In the genomic region with DNA sequence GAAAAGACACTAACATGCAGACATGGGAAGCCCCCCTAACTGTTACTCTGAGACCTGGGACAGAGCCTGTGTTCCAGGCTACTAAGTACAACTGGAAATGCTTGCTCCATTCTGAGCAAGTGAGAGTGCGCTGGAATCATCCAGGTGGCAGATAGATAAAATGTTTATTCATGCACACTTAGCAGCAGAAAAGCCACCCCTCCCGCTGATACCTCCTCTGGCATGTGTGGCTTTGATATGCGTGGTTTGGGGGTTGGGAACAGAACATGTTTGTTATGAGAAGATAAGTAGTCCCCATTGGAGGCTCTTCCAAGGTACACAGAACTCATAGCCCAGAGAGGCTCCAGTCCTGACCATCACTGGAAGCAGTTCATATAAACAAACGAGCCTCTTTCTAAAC, we compare ENCODE assay signal across 19 mouse cellular contexts. TPM values are rescaled to one million over a fixed set of nuclear protein-coding genes. Genes with fewer than 3 reads are reported as not detected.
DNase-seq lines count a peak whose midpoint lies in the region; ATAC-seq and TF ChIP-seq lines count a peak whose summit lies in the region.
"Had no signal": no experiment of that assay in that cellular context is flagged by ENCODE, and none has a peak within 500 bp of the region (broad histone marks: within the 10 kb centered on the region; RNA-seq: fewer than 3 reads in every experiment).

No protein-coding gene starts in this region.

- no peak for TF ChIP-seq CTCF in brain, embryonic 14.5 days (IDR thresholded peaks at IDR 0.05; ENCODE audit: borderline replicate concordance, extremely low read depth, insufficient read depth, insufficient read length)
- no peak for TF ChIP-seq CTCF in liver, adult 2 months (IDR thresholded peaks at IDR 0.05; ENCODE audit: low read depth, low read length)

- H3K27me3 ChIP-seq in heart, embryonic 10.5 days (ENCODE audit: insufficient read depth, poor library complexity, severe bottlenecking), result no peaks in the 10 kb centered on the region
- no peaks in the 10 kb centered on the region for H3K27me3 ChIP-seq in liver, adult 2 months (ENCODE audit: control insufficient read depth, insufficient read depth, low read length)
- H3K27me3 ChIP-seq in midbrain, embryonic 16.5 days (ENCODE audit: control insufficient read depth, insufficient read depth, low read depth, low read length), result no peaks in the 10 kb centered on the region
- H3K27me3 ChIP-seq in kidney, embryonic 16.5 days (ENCODE audit: insufficient read depth, low read length), result no peaks in the 10 kb centered on the region
- H3K27me3 ChIP-seq: CH12.LX; midbrain, embryonic 13.5 days had no signal

- no peak overlapping the region for H3K4me3 ChIP-seq in heart, embryonic 10.5 days
- no peak overlapping the region for H3K4me3 ChIP-seq in liver, adult 2 months (ENCODE audit: insufficient read depth, low read depth, low read length)
- H3K4me3 ChIP-seq in midbrain, embryonic 16.5 days (ENCODE audit: low read depth, low read length), result no peak overlapping the region
- no peak overlapping the region for H3K4me3 ChIP-seq in kidney, embryonic 16.5 days (ENCODE audit: low read length)
- H3K4me3 ChIP-seq: embryonic facial prominence, embryonic 10.5 days; forebrain, embryonic 10.5 days; limb, embryonic 10.5 days; midbrain, embryonic 13.5 days had no signal

- 42% methylated on average over 4 of the region's 4 CpGs for WGBS in heart, embryonic 10.5 days
- WGBS in liver, adult 2 months, result 13% methylated on average over 4 of the region's 4 CpGs
- WGBS in midbrain, embryonic 16.5 days, result 79% methylated on average over 4 of the region's 4 CpGs
- 70% methylated on average over 4 of the region's 4 CpGs for WGBS in kidney, embryonic 16.5 days

- H3K9me3 ChIP-seq in heart, embryonic 10.5 days, result 0 out of 2 replicates have a peak, but pooled peaks cover 4% of the 10 kb centered on the region
- H3K9me3 ChIP-seq in midbrain, embryonic 16.5 days (replicated peaks; ENCODE audit: control insufficient read depth, low read length, poor library complexity, severe bottlenecking), result 0 out of 2 replicates have a peak, but pooled peaks cover 3% of the 10 kb centered on the region
- H3K9me3 ChIP-seq in kidney, embryonic 16.5 days (ENCODE audit: low read length), result peaks cover 7% of the 10 kb centered on the region; the same call in 1 of the 2 replicates

- H3K4me2 ChIP-seq in midbrain, embryonic 16.5 days (ENCODE audit: low read length), result no peak overlapping the region
- H3K4me2 ChIP-seq in kidney, embryonic 16.5 days (replicated peaks; ENCODE audit: low read depth, low read length), result no peak overlapping the region
- H3K4me2 ChIP-seq: midbrain, embryonic 13.5 days had no signal

- H3K79me2 ChIP-seq in liver, adult 2 months (ENCODE audit: control insufficient read depth, insufficient read depth, low read length), result no peaks in the 10 kb centered on the region

- DNase-seq in heart, embryonic 10.5 days (ENCODE audit: low spot score), result peak; percentile 75
- DNase-seq in heart, postnatal 14 days, result no peak
- DNase-seq in brain, embryonic 14.5 days (ENCODE audit: low read depth), result peak; percentile 5
- peak; percentile 72 for DNase-seq in liver, adult 2 months (ENCODE audit: extremely low read depth, low read depth, low spot score)
- no peak for DNase-seq in thymus, postnatal 4 days
- DNase-seq: cerebellum, postnatal 10 days; heart, adult 18-20 months; heart, postnatal 4 days; kidney, postnatal 36 days; layer of hippocampus, postnatal 36 days had no signal

- intact Hi-C loops in heart, postnatal 14 days (cut with DNase I), result no loop called here

- H3K27ac ChIP-seq in heart, embryonic 10.5 days, result no peak overlapping the region
- H3K27ac ChIP-seq in liver, adult 2 months (replicated peaks; ENCODE audit: insufficient read depth, low read depth, low read length), result no peak overlapping the region
- H3K27ac ChIP-seq in midbrain, embryonic 16.5 days (ENCODE audit: low read length), result no peak overlapping the region
- H3K27ac ChIP-seq in kidney, embryonic 16.5 days (ENCODE audit: low read length), result no peak overlapping the region
- H3K27ac ChIP-seq: embryonic facial prominence, embryonic 10.5 days; forebrain, embryonic 10.5 days; limb, embryonic 10.5 days; midbrain, embryonic 13.5 days had no signal

- peak; percentile 83 for ATAC-seq in megakaryocyte-erythroid progenitor cell, adult 5-6 weeks (replicated peaks; ENCODE audit: low FRiP score, low TSS enrichment, poor library complexity, severe bottlenecking)
- ATAC-seq in midbrain, embryonic 16.5 days, result no peak
- ATAC-seq in kidney, embryonic 16.5 days (ENCODE audit: low FRiP score, low TSS enrichment), result no peak
- ATAC-seq: midbrain, embryonic 13.5 days had no signal

- no peak for TF ChIP-seq POLR2A in brain, embryonic 14.5 days (IDR thresholded peaks at IDR 0.05; ENCODE audit: borderline replicate concordance, extremely low read depth, insufficient read depth, insufficient read length, poor library complexity, severe bottlenecking)
- no peak for TF ChIP-seq POLR2A in liver, adult 2 months (IDR thresholded peaks at IDR 0.05; ENCODE audit: extremely low read depth, insufficient read depth, low read length)

- no peaks in the 10 kb centered on the region for H3K36me3 ChIP-seq in heart, embryonic 10.5 days
- H3K36me3 ChIP-seq in liver, adult 2 months (ENCODE audit: control insufficient read depth, insufficient read depth, low read length), result no peaks in the 10 kb centered on the region
- no peaks in the 10 kb centered on the region for H3K36me3 ChIP-seq in midbrain, embryonic 16.5 days (ENCODE audit: control insufficient read depth, insufficient read depth, low read length)
- H3K36me3 ChIP-seq in kidney, embryonic 16.5 days (ENCODE audit: insufficient read depth, low read length), result no peaks in the 10 kb centered on the region
- H3K36me3 ChIP-seq: embryonic facial prominence, embryonic 10.5 days; forebrain, embryonic 10.5 days; limb, embryonic 10.5 days; midbrain, embryonic 13.5 days had no signal

- H3K9ac ChIP-seq in liver, adult 2 months (ENCODE audit: low read depth, low read length), result no peak overlapping the region
- H3K9ac ChIP-seq in midbrain, embryonic 16.5 days (ENCODE audit: low read depth, low read length), result no peak overlapping the region
- no peak overlapping the region for H3K9ac ChIP-seq in kidney, embryonic 16.5 days (replicated peaks; ENCODE audit: low read length)
- H3K9ac ChIP-seq: midbrain, embryonic 13.5 days had no signal

- peaks cover 11% of the 10 kb centered on the region; the same call in 1 of the 2 replicates for H3K4me1 ChIP-seq in heart, embryonic 10.5 days
- H3K4me1 ChIP-seq in liver, adult 2 months (ENCODE audit: control insufficient read depth, insufficient read depth, low read length), result peaks cover 16% of the 10 kb centered on the region
- peaks cover 2% of the 10 kb centered on the region; the same call in 1 of the 2 replicates for H3K4me1 ChIP-seq in midbrain, embryonic 16.5 days (ENCODE audit: control insufficient read depth, insufficient read depth, low read length)
- 0 out of 2 replicates have a peak, but pooled peaks cover 5% of the 10 kb centered on the region for H3K4me1 ChIP-seq in kidney, embryonic 16.5 days (ENCODE audit: insufficient read depth, low read length)
- H3K4me1 ChIP-seq: forebrain, embryonic 10.5 days; limb, embryonic 10.5 days; midbrain, embryonic 13.5 days had no signal

RNA-seq across cellular contexts. Expression of a gene that starts 19.9 kb away (rescaled TPM):
- 506 and 616 TPM in 2 replicates for polyA plus RNA-seq in heart, embryonic 10.5 days (2016; fragmentation: Nextera tagmentation; extraction: Ambion mirVana)
- total RNA-seq in heart, postnatal 14 days (2021), result 100 to 1,000 TPM; 155 to 167 TPM
- 147 and 167 TPM in 2 replicates for polyA plus RNA-seq in brain, embryonic 14.5 days (2012; rRNA removed)
- 94.2 and 121 TPM in 2 replicates for total RNA-seq in liver, adult 2 months (2014; rRNA removed)
- polyA plus RNA-seq in liver, adult 2 months (2012; rRNA removed), result 93.7 and 96.3 TPM in 2 replicates
- total RNA-seq in megakaryocyte-erythroid progenitor cell, adult 5-6 weeks (2014; fragmentation: Nextera tagmentation), result 212 and 247 TPM in 2 replicates
- 262 and 337 TPM in 2 replicates for total RNA-seq in megakaryocyte-erythroid progenitor cell, adult 5-6 weeks (2017)
- polyA plus RNA-seq in midbrain, embryonic 16.5 days (2015; fragmentation: Nextera tagmentation; extraction: Ambion mirVana), result 502 and 561 TPM in 2 replicates
- polyA plus RNA-seq in kidney, embryonic 16.5 days (2015; fragmentation: Nextera tagmentation; extraction: Ambion mirVana), result 481 and 498 TPM in 2 replicates

RNA-seq across cellular contexts. Expression of a gene that starts 32.3 kb away (rescaled TPM):
- polyA plus RNA-seq in heart, embryonic 10.5 days (2016; fragmentation: Nextera tagmentation; extraction: Ambion mirVana), result 4.6 and 15.2 TPM in 2 replicates
- 1 to 10 TPM; 1.2 to 1.7 TPM for total RNA-seq in heart, postnatal 14 days (2021)
- polyA plus RNA-seq in brain, embryonic 14.5 days (2012; rRNA removed), result 2.3 and 2.7 TPM in 2 replicates
- total RNA-seq in liver, adult 2 months (2014; rRNA removed), result not detected in 2 replicates
- polyA plus RNA-seq in liver, adult 2 months (2012; rRNA removed), result not detected in 2 replicates
- total RNA-seq in megakaryocyte-erythroid progenitor cell, adult 5-6 weeks (2014; fragmentation: Nextera tagmentation), result not detected in 2 replicates
- not detected in 2 replicates for total RNA-seq in megakaryocyte-erythroid progenitor cell, adult 5-6 weeks (2017)
- 1.0 and 3.1 TPM in 2 replicates for polyA plus RNA-seq in midbrain, embryonic 16.5 days (2015; fragmentation: Nextera tagmentation; extraction: Ambion mirVana)
- polyA plus RNA-seq in kidney, embryonic 16.5 days (2015; fragmentation: Nextera tagmentation; extraction: Ambion mirVana), result 78.6 and 84.8 TPM in 2 replicates
- total RNA-seq: adrenal gland, adult 18-20 months; CH12.LX; heart, adult 18-20 months had no signal

RNA-seq across cellular contexts. Expression of a gene that starts 56.4 kb away (rescaled TPM):
- 38.1 and 47.9 TPM in 2 replicates for polyA plus RNA-seq in heart, embryonic 10.5 days (2016; fragmentation: Nextera tagmentation; extraction: Ambion mirVana)
- total RNA-seq in heart, postnatal 14 days (2021), result 10 to 100 TPM; 65.2 to 72.1 TPM
- 100 and 112 TPM in 2 replicates for polyA plus RNA-seq in brain, embryonic 14.5 days (2012; rRNA removed)
- 26.4 and 30.9 TPM in 2 replicates for total RNA-seq in liver, adult 2 months (2014; rRNA removed)
- 14.3 and 15.9 TPM in 2 replicates for polyA plus RNA-seq in liver, adult 2 months (2012; rRNA removed)
- 56.3 and 62.2 TPM in 2 replicates for total RNA-seq in megakaryocyte-erythroid progenitor cell, adult 5-6 weeks (2014; fragmentation: Nextera tagmentation)
- 55.2 and 81.3 TPM in 2 replicates for total RNA-seq in megakaryocyte-erythroid progenitor cell, adult 5-6 weeks (2017)
- polyA plus RNA-seq in midbrain, embryonic 16.5 days (2015; fragmentation: Nextera tagmentation; extraction: Ambion mirVana), result 39.9 and 45.5 TPM in 2 replicates
- polyA plus RNA-seq in kidney, embryonic 16.5 days (2015; fragmentation: Nextera tagmentation; extraction: Ambion mirVana), result 31.5 and 32.2 TPM in 2 replicates

Comparison
In these comparisons a context has a peak if more than half of its experiments do, and no peak if none do; other contexts are left out.
1. DNase-seq: peak in heart, embryonic 10.5 days (single experiment), brain, embryonic 14.5 days (single experiment) and liver, adult 2 months (single experiment); none in heart, postnatal 14 days (0 of 2) and thymus, postnatal 4 days (single experiment).